Mouse (Mus musculus) intestine, postnatal 0 days (tissue): ENCODE results near the gene Tdp1. TPM values are rescaled to one million over a fixed set of nuclear protein-coding genes. Genes with fewer than 3 reads are reported as not detected.

Source experiments
- ATAC-seq: fragments of 200-750 bp; cut with Nextera tagmentation; 2 replicates; pipeline ENCODE4 v1.8.0; 2017; ENCODE audit warnings: mild to moderate bottlenecking, moderate TSS enrichment, moderate library complexity
- H3K27ac ChIP-seq: fragments of 300-500 bp; sonication (generic); 2 replicates; pipeline ENCODE4 v1.5.1; 2014; ENCODE audit warnings: mild to moderate bottlenecking, low read depth, low read length, moderate library complexity
- H3K27me3 ChIP-seq: fragments of 300-500 bp; sonication (generic); replicated peaks from 2 replicates; pipeline ENCODE4 v1.6.1; 2014; ENCODE audit warnings: low read length, mixed read lengths; ENCODE audit not compliant: control insufficient read depth, insufficient read depth
- H3K36me3 ChIP-seq: fragments of 300-500 bp; sonication (generic); 2 replicates; pipeline ENCODE4 v1.6.1; 2014; ENCODE audit warnings: mild to moderate bottlenecking, moderate library complexity; ENCODE audit not compliant: control insufficient read depth, insufficient read depth
- H3K4me1 ChIP-seq: fragments of 300-500 bp; sonication (generic); replicated peaks from 2 replicates; pipeline ENCODE4 v1.6.1; 2014; ENCODE audit warnings: antibody characterized with exemption, low read length, mixed read lengths; ENCODE audit not compliant: control insufficient read depth, insufficient read depth
- H3K4me2 ChIP-seq: fragments of 300-500 bp; sonication (generic); replicated peaks from 2 replicates; pipeline ENCODE4 v1.6.1; 2014; ENCODE audit warnings: low read depth, mild to moderate bottlenecking, moderate library complexity
- H3K4me3 ChIP-seq: fragments of 300-500 bp; sonication (generic); 2 replicates; pipeline ENCODE4 v1.5.1; 2014; ENCODE audit warnings: low read depth, low read length
- H3K9ac ChIP-seq: fragments of 300-500 bp; sonication (generic); 2 replicates; pipeline ENCODE4 v1.6.1; 2014; ENCODE audit warnings: mild to moderate bottlenecking, low read depth, low read length
- H3K9me3 ChIP-seq: fragments of 300-500 bp; sonication (generic); 2 replicates; pipeline ENCODE4 v1.6.1; 2016; ENCODE audit warnings: mixed run types; ENCODE audit not compliant: control insufficient read depth
- CTCF ChIP-seq: sonication (generic); IDR thresholded peaks from 2 replicates; pipeline ENCODE4 v1.5.1; 2016; ENCODE audit warnings: low read depth, mild to moderate bottlenecking, control low read depth, antibody characterized with exemption, moderate library complexity
- WGBS: fragments of 180-500 bp; shearing (Covaris S2); extraction: QIAGEN DNeasy Blood & Tissue Kit; methylation state at CpG from one replicate; pipeline ENCODE4 v1.1.7; 2014; 5-methylcytosine and 5-hydroxymethylcytosine counted together
- polyA plus RNA-seq: library from polyadenylated mRNA; unstranded; fragments of >200 nt; fragmentation: Nextera tagmentation; extraction: Ambion mirVana; gene quantifications from 2 replicates; pipeline ENCODE4 v1.2.1, GENCODE M21; 2015

Gene Tdp1
- polyA plus RNA-seq, 1 experiment from 2014 or later: 9.6 TPM

DNA sequence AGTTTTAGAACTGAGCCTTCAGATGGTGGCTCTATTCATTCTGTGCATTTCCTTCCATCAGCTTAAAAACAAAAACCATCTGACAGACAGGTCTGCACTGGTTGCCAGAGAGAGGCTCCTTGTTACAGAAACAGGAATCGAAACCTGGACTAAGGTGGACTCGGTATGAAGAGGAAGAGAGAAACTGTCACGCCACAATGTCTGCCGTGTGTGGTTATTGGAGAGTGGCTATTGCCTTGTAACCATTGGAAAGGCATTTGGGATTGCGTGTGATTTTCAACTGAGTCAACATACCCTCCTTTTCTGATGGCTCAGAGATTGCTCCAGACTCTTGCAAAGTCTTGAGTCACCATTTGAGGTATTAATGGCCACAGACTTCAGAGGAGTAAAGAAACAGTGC, 102.5 kb downstream of the Tdp1 start:
- WGBS: 91% methylated on average over 5 of the region's 5 CpGs
- Histone ChIP-seq H3K4me2 (no peak overlapping the region), H3K9me3 (no peaks in the 10 kb centered on the region), H3K4me1 (no peaks in the 10 kb centered on the region), H3K27ac (no peak overlapping the region), H3K9ac (no peak overlapping the region), H3K36me3 (no peaks in the 10 kb centered on the region), H3K4me3 (no peak overlapping the region), H3K27me3 (no peaks in the 10 kb centered on the region)
- no peak for ATAC-seq
- no peak for TF ChIP-seq CTCF

DNA sequence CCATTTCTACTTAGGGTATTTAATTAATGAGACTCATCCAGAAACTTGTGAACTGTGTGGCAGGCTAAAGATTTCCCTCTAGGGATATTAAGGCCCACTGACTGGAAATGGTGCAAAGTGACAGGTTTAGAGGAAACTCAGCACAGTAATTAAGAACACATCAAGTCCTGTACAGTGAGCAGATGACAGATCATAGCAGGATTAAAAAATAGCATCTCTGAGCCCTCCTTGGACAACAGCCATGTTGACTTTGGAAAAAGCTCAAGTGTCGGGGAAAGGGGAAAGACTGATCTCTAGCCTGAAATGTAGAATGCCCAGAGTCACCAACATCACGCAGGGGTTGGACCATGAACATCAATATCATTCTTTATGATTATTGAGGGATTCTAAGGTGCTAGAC, 103.8 kb downstream of the Tdp1 start:
- Histone ChIP-seq H3K36me3 (no peaks in the 10 kb centered on the region), H3K4me3 (no peak overlapping the region), H3K9ac (no peak overlapping the region), H3K27me3 (no peaks in the 10 kb centered on the region), H3K27ac (no peak overlapping the region), H3K9me3 (no peaks in the 10 kb centered on the region), H3K4me1 (no peaks in the 10 kb centered on the region), H3K4me2 (no peak overlapping the region)
- no peak for ATAC-seq
- TF ChIP-seq CTCF: no peak
- WGBS: 64% methylated on average over 2 of the region's 2 CpGs

DNA sequence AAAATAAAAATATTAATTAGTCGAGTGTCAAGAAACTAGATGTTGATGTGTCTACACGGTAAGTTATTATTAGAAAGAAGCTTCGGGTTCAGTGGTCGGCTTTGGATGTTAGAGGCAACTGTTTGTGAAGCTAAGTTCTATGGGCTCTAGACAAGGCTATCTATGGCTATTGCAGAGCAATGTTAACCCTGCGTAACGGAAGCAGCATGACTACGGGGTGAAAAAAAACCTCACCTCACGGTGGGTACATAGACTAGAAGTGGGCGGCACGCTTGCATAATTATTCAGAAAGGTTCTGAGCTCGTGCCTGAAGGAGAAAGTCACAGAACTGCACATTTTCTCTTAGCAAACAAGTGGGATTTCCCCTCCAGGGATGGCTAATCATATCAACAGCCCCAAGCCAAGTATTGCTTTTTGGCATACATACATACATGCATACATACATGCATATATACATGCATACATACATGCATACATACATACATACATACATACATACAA, 108.1 kb downstream of the Tdp1 start:
- TF ChIP-seq CTCF: no peak
- H3K4me2 ChIP-seq: no peak overlapping the region
- no peaks in the 10 kb centered on the region for H3K27me3 ChIP-seq
- H3K9ac ChIP-seq: no peak overlapping the region
- H3K4me1 ChIP-seq: no peaks in the 10 kb centered on the region
- no peak overlapping the region for H3K4me3 ChIP-seq
- ATAC-seq: no peak
- no peaks in the 10 kb centered on the region for H3K9me3 ChIP-seq
- WGBS: 87% methylated on average over 11 of the region's 11 CpGs
- H3K27ac ChIP-seq: no peak overlapping the region
- H3K36me3 ChIP-seq: no peaks in the 10 kb centered on the region

DNA sequence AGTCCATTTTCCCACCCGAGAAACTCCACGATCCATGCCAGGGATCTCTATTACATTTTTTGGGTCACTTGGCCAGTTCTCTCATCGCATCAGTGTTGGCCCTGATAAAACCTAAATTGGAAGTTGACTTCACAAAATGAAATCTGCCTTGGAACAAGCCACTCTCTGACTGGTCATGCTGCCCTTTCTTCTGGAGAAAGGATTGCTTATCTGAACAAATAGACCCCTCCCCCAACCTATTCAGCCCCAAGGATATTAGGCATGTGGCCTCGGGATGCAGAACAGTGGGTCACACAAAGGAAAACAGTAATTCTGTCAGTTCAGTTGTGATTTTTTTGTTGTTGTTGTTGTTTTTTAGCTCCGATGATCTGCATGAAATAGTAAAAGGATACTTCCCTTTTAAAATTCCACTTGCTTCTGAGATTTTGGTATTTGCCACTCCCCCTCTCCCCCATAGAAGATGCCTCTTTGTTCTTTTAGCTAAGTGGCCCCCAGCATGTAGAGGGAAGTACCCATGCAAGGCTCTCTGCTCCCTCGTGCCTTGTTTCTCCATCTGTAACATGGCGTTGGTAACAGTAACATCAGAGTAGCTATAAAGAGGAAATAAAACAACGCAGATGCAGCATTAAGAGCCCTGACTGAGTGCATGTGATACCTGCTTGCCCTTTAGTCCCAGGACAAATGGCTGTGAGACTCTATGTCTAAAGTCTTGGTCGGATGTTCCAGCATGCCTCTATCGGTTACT, 109.0 kb downstream of the Tdp1 start:
- WGBS: 79% methylated on average over 10 of the region's 10 CpGs
- no peak for TF ChIP-seq CTCF
- no peak overlapping the region for H3K27ac ChIP-seq
- H3K36me3 ChIP-seq: no peaks in the 10 kb centered on the region
- H3K9ac ChIP-seq: no peak overlapping the region
- no peak overlapping the region for H3K4me3 ChIP-seq
- no peak for ATAC-seq
- H3K9me3 ChIP-seq: no peaks in the 10 kb centered on the region
- H3K4me2 ChIP-seq: no peak overlapping the region
- no peaks in the 10 kb centered on the region for H3K4me1 ChIP-seq
- H3K27me3 ChIP-seq: no peaks in the 10 kb centered on the region

DNA sequence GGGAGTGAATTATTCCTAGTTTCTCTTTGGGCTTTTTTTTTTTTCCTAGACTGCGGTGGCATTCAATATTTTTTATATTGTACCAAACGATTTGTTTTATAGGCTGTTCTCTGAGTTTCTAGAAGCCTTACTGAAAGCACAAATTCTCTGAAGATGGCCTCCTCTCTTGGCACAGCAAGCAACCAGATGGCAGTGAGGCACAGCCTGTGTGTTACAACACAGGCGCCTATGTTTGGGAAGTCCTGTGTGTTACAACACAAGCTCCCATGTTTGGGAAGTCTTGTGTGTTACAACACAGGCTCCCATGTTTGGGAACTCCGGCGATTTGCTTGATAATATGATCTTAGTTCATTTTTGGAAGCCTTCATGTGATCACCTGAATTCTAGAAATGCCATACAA, 111.6 kb downstream of the Tdp1 start:
- no peaks in the 10 kb centered on the region for H3K4me1 ChIP-seq
- H3K4me2 ChIP-seq: no peak overlapping the region
- no peak overlapping the region for H3K9ac ChIP-seq
- H3K9me3 ChIP-seq: no peaks in the 10 kb centered on the region
- TF ChIP-seq CTCF: no peak
- WGBS: 91% methylated on average over 5 of the region's 5 CpGs
- H3K4me3 ChIP-seq: no peak overlapping the region
- no peak for ATAC-seq
- no peaks in the 10 kb centered on the region for H3K36me3 ChIP-seq
- H3K27me3 ChIP-seq: no peaks in the 10 kb centered on the region
- no peak overlapping the region for H3K27ac ChIP-seq

DNA sequence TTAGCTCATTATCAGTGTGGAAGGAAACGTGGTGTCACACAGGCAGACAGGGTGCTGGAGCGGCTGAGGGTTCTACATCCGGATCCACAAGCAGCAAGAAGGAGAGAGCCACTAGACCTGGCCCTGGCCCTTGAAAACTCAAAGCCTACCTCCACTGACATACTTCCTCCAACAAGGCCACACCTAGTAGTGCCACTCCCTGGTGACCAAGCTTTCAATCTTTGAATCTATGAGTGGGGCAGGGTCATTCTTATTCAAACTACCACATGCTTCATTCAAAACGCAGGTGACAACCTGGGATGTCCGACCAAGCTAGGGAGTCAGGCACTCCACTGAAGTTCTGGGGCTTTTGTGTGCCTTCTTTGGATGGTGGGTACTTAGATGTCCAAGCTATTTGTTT, 115.4 kb downstream of the Tdp1 start:
- 82% methylated on average over 5 of the region's 5 CpGs for WGBS
- Histone ChIP-seq H3K27me3 (no peaks in the 10 kb centered on the region), H3K4me2 (no peak overlapping the region), H3K27ac (no peak overlapping the region), H3K9me3 (no peaks in the 10 kb centered on the region), H3K4me1 (no peaks in the 10 kb centered on the region), H3K4me3 (no peak overlapping the region), H3K36me3 (no peaks in the 10 kb centered on the region), H3K9ac (no peak overlapping the region)
- no peak for TF ChIP-seq CTCF
- ATAC-seq: no peak
